Mouse (Mus musculus): ENCODE measurements around the gene Hspa8.
"Not testable (repeated sequence)": the region's sequence is repeated elsewhere in the genome, so short reads cannot be mapped to it uniquely, and the experiment has no call there.

Hspa8 gene

DNA sequence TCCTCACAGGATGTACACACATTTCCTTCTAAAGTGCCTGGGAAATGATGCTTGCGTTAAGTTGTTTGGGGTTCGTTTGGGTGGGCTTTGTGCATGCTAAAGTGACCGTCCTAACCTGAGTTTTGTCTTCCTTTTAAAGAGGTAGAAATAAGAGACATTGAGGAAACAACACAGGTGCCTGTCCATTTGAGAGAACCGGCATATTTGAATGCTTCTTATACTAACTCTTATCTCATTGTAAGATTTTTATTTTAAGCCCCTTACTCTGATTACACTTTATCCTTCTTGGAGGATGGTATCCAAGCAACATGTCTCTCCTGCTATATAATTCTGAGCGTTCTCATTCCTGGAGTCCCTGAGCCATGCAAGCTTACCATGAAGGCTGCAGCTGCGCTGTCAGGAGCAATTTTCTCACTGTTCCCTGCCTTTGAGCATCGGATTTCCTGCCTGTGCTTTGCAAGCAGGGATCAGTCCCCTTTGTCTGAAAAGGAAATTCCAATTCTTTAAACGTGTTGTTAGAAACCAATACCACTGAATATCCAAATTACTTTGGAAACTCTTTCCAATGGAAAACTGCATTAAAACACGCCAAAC is 16.3 kb upstream of the Hspa8 start:
- DNase-seq (ENCODE audit: low spot score): no peak

DNA sequence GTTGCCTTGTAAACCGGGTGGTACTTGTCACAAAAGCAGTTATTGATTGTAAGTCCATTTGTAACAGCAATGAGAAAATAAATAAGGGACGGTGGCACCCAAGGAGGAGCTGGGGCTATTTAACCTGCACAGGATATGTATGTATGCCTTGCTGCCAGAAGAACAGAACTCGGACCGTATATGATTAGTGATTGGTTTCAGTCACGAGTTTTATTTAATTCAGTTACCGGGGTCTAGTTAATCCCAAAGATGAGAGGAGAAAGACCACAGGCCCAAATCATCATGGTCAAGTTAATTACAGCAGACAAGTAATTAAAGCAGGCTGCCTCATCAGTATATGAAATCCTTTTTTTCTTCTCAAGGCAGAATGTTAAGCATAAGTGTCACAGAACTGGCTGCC is 15.3 kb upstream of the Hspa8 start:
- DNase-seq (ENCODE audit: low spot score): no peak

- DNase-seq (ENCODE audit: low spot score): not testable (repeated sequence)
Measured at GRCm38 (mm10) chr9:40786820-40787219, 14.0 kb upstream of the Hspa8 start.

DNA sequence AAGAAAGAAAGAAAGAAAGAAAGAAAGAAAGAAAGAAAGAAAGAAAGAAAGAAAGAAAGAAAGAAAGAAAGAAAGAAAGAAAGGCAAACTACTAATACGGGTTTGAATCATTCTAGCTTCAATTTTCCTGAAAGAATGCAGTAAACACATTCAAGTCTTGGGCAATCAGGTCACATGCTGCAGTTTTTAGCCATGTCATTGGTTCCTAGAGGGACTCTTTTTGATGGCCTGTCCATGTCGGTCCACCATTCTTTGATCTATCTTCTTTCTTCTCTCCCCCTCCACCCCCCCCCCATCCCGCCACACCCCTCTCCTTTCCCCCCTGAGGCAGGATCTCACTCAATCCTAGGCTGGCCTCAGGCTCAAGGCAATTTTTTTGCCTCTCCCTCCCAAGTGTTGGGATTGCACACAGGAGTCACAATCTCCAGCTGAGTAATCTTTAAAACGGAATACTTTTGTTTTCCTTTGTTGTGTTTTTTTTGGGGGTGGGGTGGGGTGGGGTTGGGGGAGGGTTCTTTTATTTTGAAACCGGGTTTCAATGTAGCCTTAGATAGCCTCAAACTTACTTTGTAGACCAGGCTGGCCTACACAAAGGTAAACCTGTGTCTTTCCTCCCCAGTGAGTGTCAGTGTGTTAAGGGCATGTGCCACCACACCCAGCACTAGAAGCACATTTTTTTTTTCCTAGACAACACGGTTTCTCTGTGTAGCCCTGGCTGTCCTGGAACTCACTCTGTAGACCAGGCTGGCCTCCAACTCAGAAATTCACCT is 8.7 kb upstream of the Hspa8 start:
- DNase-seq (ENCODE audit: low spot score): no peak

GRCm38 (mm10) chr9:40793581-40793980 is 7.2 kb upstream of the Hspa8 start:
- no peak for DNase-seq (ENCODE audit: low spot score)

GRCm38 (mm10) chr9:40794251-40794650 is 6.5 kb upstream of the Hspa8 start:
- no peak for DNase-seq (ENCODE audit: low spot score)

DNA sequence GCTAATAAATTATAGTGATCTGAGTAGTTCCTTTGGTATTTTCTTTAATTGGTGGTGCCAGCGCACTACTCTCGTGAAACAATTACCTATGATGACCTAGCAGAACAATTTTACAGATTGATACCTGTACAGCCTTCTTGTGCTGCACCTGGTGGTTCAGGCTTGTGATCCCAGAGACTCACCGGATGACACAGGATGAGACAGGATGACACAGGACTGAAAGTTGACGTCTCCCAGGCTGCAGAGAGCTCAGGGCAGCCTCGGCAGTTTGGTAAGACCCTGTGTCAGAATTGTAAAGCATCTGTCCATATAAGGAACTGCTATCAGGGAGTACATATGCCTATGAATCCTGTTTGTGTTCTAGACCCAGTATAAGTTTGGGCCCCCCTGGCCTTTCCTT is 5.9 kb upstream of the Hspa8 start:
- DNase-seq (ENCODE audit: low spot score): no peak

DNA sequence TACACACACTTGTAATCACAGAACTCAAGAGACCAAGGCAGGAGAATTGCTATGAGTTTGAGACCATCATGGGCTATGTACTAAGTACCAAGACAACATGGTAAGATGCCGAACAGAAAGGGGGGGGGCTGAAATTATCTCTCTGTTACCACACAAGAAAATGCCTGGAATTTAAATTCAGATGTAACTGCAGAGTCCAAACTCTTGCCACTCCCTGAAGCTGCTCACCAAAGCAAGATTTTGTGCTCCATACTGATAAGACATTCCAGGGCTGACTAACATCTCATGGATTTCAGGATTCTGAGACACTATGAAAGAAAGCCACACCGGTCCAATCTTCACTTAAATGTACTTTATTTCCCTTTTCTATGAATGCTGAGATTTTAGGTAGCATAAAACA is 5.2 kb upstream of the Hspa8 start:
- no peak for DNase-seq (ENCODE audit: low spot score)

DNA sequence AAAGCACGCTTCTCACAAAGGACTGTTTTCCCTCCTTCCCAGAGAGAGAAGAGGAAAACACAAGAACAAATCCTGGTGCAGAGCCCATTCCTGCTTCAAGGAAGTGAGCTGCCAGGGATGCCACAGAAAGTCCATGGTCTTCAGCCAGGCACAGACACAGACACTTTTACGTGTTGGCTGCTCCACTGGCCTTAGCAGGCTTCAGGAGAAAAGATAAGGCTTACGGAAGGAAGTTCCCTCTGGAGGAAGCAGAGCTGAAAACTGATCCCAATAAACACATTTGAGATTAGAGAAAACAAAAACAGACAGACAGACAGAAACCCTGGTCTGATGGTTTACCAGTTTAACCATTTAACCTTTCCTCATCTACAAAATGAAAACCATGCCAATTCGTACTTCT is 4.7 kb upstream of the Hspa8 start:
- no peak for DNase-seq (ENCODE audit: low spot score)

GRCm38 (mm10) chr9:40798247-40798960 is 2.4 kb upstream of the Hspa8 start:
- DNase-seq (ENCODE audit: low spot score): no peak

GRCm38 (mm10) chr9:40799112-40799511 is 1.7 kb upstream of the Hspa8 start:
- DNase-seq (ENCODE audit: low spot score): no peak

DNA sequence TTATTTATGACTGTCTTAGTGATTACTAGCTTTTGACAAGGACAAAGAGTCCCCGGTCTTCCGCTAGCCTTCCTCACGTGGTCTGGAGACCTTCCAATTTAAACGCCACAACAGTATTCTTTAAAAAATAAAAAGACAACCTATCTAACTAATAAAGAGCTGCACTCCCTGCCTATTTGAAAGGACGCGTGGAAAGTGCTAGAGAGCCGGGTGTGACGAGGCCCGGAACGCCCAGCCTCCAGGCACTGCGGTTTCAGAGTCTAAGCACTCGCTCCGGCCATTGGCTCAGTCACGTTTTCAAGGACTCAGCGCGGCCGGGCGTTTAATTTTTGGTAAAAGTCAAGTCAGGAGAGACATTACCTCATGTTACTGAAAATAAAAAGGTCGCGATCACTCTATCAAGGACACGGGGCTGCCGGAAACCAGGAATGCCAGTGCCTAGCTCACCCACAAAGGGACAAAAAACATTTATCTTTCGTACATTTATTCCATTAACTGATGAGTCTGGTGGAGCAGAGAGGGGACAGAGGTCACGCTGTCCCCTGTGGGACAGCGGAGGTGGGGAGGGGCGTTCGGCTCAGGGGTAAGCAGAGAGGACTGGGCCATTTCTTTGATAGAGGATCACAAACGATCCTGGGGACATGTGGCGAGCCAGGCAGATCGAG is 815 bp upstream of the Hspa8 start:
- peak; percentile 87 for DNase-seq (ENCODE audit: low spot score)

DNA sequence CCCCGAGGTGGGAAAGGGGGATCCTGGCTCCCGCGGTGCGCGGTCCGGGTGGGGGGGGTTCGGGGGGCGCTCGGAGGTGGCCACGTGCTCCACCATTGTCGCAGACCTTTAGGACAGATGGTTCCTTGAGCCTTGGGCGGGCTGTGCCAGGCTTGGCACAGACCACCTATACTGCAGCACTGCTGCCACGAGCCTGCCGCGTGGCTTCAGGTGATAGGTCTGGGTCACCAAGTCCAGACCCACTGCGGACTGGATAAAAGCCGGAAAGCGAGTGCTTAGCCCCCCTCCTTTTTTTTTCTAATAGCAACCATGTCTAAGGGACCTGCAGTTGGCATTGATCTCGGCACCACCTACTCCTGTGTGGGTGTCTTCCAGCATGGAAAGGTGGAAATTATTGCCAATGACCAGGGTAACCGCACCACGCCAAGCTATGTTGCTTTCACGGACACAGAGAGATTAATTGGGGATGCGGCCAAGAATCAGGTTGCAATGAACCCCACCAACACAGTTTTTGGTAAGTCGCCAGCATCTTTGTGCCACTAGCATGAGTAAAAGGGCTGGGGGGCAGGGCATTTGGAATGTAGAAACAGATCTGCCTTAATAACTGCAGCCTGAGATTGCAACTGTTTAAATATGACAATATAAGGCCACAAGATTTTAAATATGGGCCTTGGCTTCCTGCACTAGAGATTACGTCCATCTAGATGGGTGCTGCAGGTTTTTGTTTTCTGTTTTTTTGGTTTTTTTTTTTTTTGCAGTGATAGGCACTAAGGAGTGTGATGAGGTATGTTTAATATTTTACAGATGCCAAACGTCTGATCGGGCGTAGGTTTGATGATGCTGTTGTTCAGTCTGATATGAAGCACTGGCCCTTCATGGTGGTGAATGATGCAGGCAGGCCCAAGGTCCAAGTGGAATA is 1.1 kb downstream of the Hspa8 start:
- not testable (repeated sequence) for DNase-seq (ENCODE audit: low spot score)

GRCm38 (mm10) chr9:40802533-40802875 is 1.7 kb downstream of the Hspa8 start:
- DNase-seq (ENCODE audit: low spot score): not testable (repeated sequence)

DNA sequence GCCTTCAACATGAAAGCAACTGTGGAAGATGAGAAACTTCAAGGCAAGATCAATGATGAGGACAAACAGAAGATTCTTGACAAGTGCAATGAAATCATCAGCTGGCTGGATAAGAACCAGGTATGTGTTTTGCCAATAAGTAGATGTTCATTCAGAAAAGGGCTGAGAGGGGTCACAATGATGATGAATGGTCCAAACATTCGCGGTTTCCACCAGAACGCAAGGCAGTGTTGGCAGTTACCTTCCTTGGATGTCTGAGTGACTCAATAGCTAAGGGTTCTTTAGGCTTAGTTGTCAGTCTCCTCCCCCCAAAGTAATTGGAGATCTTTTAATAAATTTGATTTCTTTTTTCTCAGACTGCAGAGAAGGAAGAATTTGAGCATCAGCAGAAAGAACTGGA is 3.8 kb downstream of the Hspa8 start:
- DNase-seq (ENCODE audit: low spot score): not testable (repeated sequence)

DNA sequence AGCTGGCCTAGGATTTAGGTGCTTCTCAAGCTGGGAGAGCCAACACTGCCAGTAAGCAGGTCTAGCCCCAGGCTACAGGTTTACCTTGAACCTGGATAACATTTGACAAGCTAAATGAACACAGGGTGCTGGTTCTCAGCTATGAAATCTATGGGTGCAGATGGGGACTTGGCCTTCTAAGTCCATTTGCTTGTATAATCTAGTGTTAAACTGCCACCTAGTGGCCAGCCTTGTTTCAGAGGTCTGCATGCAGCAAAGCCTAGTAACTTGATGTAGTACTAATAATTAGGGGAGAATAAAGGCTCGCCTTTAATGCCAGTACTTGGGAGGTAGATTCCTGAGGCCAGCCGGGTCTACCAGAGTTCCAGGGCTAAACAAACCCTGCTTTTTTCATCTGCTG is 4.5 kb downstream of the Hspa8 start:
- peak; percentile 76 for DNase-seq (ENCODE audit: low spot score)

DNA sequence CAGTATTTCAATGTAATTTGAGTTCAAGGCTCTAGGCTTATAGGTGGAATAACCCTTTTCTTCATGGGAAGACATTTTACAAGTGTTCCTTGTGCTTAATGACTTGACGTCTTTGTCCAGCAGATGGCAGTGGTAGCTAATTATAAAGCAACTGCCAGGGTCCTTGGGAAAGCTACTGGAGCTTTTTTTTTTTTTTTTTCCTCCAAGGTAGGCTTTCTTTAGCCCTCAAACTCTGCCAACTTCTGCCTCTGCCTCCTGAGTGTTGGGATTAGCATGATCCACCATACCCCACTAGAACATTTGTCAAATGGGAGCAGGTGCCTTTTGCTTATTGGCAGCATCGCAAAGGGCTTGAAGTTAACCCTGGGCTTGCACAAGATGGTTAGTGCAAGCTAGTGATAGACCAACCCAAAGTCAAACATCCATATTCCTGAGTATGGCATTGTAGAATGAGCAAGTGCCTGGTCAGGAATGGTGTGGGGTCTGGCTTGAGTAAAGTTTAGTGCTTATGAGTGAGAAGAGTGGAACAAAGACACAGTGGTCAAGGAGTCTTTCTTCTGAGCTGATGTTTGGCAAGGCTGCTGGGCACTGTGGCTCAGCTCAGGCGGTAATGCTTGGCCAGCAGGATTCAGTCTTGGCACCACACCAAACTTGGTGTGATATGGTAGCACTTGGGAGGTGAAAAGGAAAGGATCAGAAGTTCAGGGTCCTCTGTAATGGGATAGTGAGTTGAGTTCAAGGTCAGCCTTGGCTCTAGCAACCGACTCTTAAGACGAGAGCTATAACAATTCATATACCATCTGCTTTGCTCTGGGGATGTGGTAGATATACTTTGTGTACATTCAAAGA is 5.9 kb downstream of the Hspa8 start:
- DNase-seq (ENCODE audit: low spot score): no peak

- DNase-seq (ENCODE audit: low spot score): no peak
Measured at GRCm38 (mm10) chr9:40807289-40807920, 6.6 kb downstream of the Hspa8 start.

DNA sequence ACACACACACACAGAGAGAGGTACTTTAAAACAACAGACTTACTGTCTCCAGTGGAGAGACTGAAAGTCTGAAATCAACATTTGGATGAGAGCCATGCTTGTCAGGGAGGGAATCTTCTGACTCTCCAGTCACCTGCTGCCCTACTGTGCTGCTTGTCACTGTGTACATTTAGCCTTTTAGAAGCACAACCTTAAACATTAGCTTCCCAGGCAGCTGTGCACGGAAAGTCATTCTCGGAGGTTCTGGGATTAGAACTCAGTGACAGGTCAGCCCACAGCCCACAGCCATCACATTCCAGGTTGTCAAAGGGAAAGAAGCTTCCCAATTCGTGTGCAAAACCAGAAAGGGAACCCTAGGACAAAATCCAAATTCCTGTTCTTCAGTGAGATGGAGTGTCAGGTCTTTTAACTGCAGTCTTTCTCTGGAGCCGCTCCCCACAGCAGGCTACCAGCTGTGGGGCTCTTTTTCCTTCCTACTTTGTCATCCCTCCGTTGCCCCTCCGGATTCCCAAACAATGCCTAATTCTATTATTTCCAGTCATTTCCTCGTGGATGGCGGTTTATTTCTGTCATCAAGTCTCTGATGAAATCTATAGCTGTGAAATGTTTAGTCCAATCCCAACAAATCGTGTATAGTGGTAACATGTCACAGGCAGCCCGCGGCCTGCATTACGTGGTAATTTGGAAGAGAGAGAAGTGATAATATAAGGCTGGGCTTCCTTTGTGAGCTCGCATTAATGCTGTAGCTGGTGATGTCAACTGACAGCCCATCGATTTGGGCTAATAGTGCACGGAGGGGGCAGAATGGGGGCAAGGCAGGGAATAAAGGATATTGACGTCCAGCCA is 7.5 kb downstream of the Hspa8 start:
- DNase-seq (ENCODE audit: low spot score): no peak
